Mouse (Mus musculus): Measurements from ENCODE around the gene Pygb. TPM values are rescaled to one million over a fixed set of nuclear protein-coding genes. Genes with fewer than 3 reads are reported as not detected.

Pygb gene
- total and polyA plus RNA-seq, 3 experiments, result 7.3 to 18.6 (median 10.6) TPM

GRCm38 (mm10) chr2:150837781-150838180, 51.2 kb downstream of the Pygb start:
- Histone ChIP-seq H3K4me3 (ENCODE audit: low read depth, low read length) (no peak overlapping the region), H3K9me3 (replicated peaks) (no peaks in the 10 kb centered on the region), H3K4me1 (ENCODE audit: insufficient read depth, low read depth, low read length) (peaks cover 7% of the 10 kb centered on the region), H3K36me3 (replicated peaks) (peaks cover 78% of the 10 kb centered on the region), H3K27me3 (ENCODE audit: insufficient read depth, low read length) (no peaks in the 10 kb centered on the region)
- no peak for DNase-seq (ENCODE audit: low spot score)
- no peak for ATAC-seq (ENCODE audit: extremely low read depth, insufficient number of reproducible peaks, low FRiP score, poor library complexity, severe bottlenecking)
- no peak for TF ChIP-seq CTCF (IDR thresholded peaks at IDR 0.05; ENCODE audit: low read depth, low read length)
- no peak for TF ChIP-seq GATA2 (IDR thresholded peaks at IDR 0.05; ENCODE audit: borderline replicate concordance, low read depth, low read length)
- no peak for TF ChIP-seq GATA1 (IDR thresholded peaks at IDR 0.05; ENCODE audit: borderline replicate concordance, low read length)
- TF ChIP-seq POLR2AphosphoS5 (IDR thresholded peaks at IDR 0.05; ENCODE audit: insufficient replicate concordance, low read depth, low read length), result no peak
- no peak for TF ChIP-seq TAL1 (conservative IDR thresholded peaks at IDR 0.05; ENCODE audit: low read depth, low read length)

GRCm38 (mm10) chr2:150839686-150840471, 53.3 kb downstream of the Pygb start:
- TF ChIP-seq POLR2AphosphoS5 (IDR thresholded peaks at IDR 0.05; ENCODE audit: insufficient replicate concordance, low read depth, low read length), result no peak
- TF ChIP-seq GATA2 (IDR thresholded peaks at IDR 0.05; ENCODE audit: borderline replicate concordance, low read depth, low read length), result no peak
- TF ChIP-seq GATA1 (IDR thresholded peaks at IDR 0.05; ENCODE audit: borderline replicate concordance, low read length), result no peak
- TF ChIP-seq TAL1 (conservative IDR thresholded peaks at IDR 0.05; ENCODE audit: low read depth, low read length), result no peak
- no peak for TF ChIP-seq CTCF (IDR thresholded peaks at IDR 0.05; ENCODE audit: low read depth, low read length)
- Histone ChIP-seq H3K4me1 (ENCODE audit: insufficient read depth, low read depth, low read length) (peaks cover 7% of the 10 kb centered on the region), H3K27me3 (ENCODE audit: insufficient read depth, low read length) (no peaks in the 10 kb centered on the region), H3K9me3 (replicated peaks) (no peaks in the 10 kb centered on the region), H3K36me3 (replicated peaks) (peaks cover 75% of the 10 kb centered on the region), H3K4me3 (ENCODE audit: low read depth, low read length) (no peak overlapping the region)
- DNase-seq (ENCODE audit: low spot score) (no peak), ATAC-seq (ENCODE audit: extremely low read depth, insufficient number of reproducible peaks, low FRiP score, poor library complexity, severe bottlenecking) (peak; percentile 68)

GRCm38 (mm10) chr2:150841109-150841508, 54.6 kb downstream of the Pygb start:
- ATAC-seq (ENCODE audit: extremely low read depth, insufficient number of reproducible peaks, low FRiP score, poor library complexity, severe bottlenecking) (no peak), DNase-seq (ENCODE audit: low spot score) (no peak)
- H3K9me3 ChIP-seq (replicated peaks), result no peaks in the 10 kb centered on the region
- H3K36me3 ChIP-seq (replicated peaks), result peaks cover 75% of the 10 kb centered on the region
- H3K4me3 ChIP-seq (ENCODE audit: low read depth, low read length), result no peak overlapping the region
- no peaks in the 10 kb centered on the region for H3K27me3 ChIP-seq (ENCODE audit: insufficient read depth, low read length)
- H3K4me1 ChIP-seq (ENCODE audit: insufficient read depth, low read depth, low read length), result peaks cover 7% of the 10 kb centered on the region
- TF ChIP-seq TAL1 (conservative IDR thresholded peaks at IDR 0.05; ENCODE audit: low read depth, low read length), result no peak
- no peak for TF ChIP-seq GATA1 (IDR thresholded peaks at IDR 0.05; ENCODE audit: borderline replicate concordance, low read length)
- no peak for TF ChIP-seq POLR2AphosphoS5 (IDR thresholded peaks at IDR 0.05; ENCODE audit: insufficient replicate concordance, low read depth, low read length)
- no peak for TF ChIP-seq GATA2 (IDR thresholded peaks at IDR 0.05; ENCODE audit: borderline replicate concordance, low read depth, low read length)
- no peak for TF ChIP-seq CTCF (IDR thresholded peaks at IDR 0.05; ENCODE audit: low read depth, low read length)

GRCm38 (mm10) chr2:150842049-150842461, 55.5 kb downstream of the Pygb start:
- ATAC-seq (ENCODE audit: extremely low read depth, insufficient number of reproducible peaks, low FRiP score, poor library complexity, severe bottlenecking) (no peak), DNase-seq (ENCODE audit: low spot score) (no peak)
- no peaks in the 10 kb centered on the region for H3K9me3 ChIP-seq (replicated peaks)
- peaks cover 6% of the 10 kb centered on the region for H3K4me1 ChIP-seq (ENCODE audit: insufficient read depth, low read depth, low read length)
- no peaks in the 10 kb centered on the region for H3K27me3 ChIP-seq (ENCODE audit: insufficient read depth, low read length)
- TF ChIP-seq POLR2AphosphoS5 (IDR thresholded peaks at IDR 0.05; ENCODE audit: insufficient replicate concordance, low read depth, low read length), result no peak
- H3K4me3 ChIP-seq (ENCODE audit: low read depth, low read length), result no peak overlapping the region
- H3K36me3 ChIP-seq (replicated peaks), result peaks cover 75% of the 10 kb centered on the region

GRCm38 (mm10) chr2:150844798-150845197, 58.3 kb downstream of the Pygb start:
- H3K4me3 ChIP-seq (ENCODE audit: low read depth, low read length), result no peak overlapping the region
- H3K9me3 ChIP-seq (replicated peaks), result no peaks in the 10 kb centered on the region
- H3K27me3 ChIP-seq (ENCODE audit: insufficient read depth, low read length), result no peaks in the 10 kb centered on the region
- ATAC-seq (ENCODE audit: extremely low read depth, insufficient number of reproducible peaks, low FRiP score, poor library complexity, severe bottlenecking) (no peak), DNase-seq (ENCODE audit: low spot score) (no peak)
- TF ChIP-seq GATA2 (IDR thresholded peaks at IDR 0.05; ENCODE audit: borderline replicate concordance, low read depth, low read length), result no peak
- TF ChIP-seq CTCF (IDR thresholded peaks at IDR 0.05; ENCODE audit: low read depth, low read length), result no peak
- no peak for TF ChIP-seq GATA1 (IDR thresholded peaks at IDR 0.05; ENCODE audit: borderline replicate concordance, low read length)
- no peak for TF ChIP-seq TAL1 (conservative IDR thresholded peaks at IDR 0.05; ENCODE audit: low read depth, low read length)
- no peak for TF ChIP-seq POLR2AphosphoS5 (IDR thresholded peaks at IDR 0.05; ENCODE audit: insufficient replicate concordance, low read depth, low read length)
- H3K4me1 ChIP-seq (ENCODE audit: insufficient read depth, low read depth, low read length), result no peaks in the 10 kb centered on the region; the same call in 1 of the 2 replicates
- H3K36me3 ChIP-seq (replicated peaks), result peaks cover 62% of the 10 kb centered on the region

GRCm38 (mm10) chr2:150847436-150847995, 61.0 kb downstream of the Pygb start:
- no peaks in the 10 kb centered on the region for H3K27me3 ChIP-seq (ENCODE audit: insufficient read depth, low read length)
- H3K9me3 ChIP-seq (replicated peaks), result no peaks in the 10 kb centered on the region
- no peaks in the 10 kb centered on the region for H3K4me1 ChIP-seq (ENCODE audit: insufficient read depth, low read depth, low read length)
- ATAC-seq (ENCODE audit: extremely low read depth, insufficient number of reproducible peaks, low FRiP score, poor library complexity, severe bottlenecking), result no peak
- no peak overlapping the region for H3K4me3 ChIP-seq (ENCODE audit: low read depth, low read length)
- no peak for TF ChIP-seq GATA2 (IDR thresholded peaks at IDR 0.05; ENCODE audit: borderline replicate concordance, low read depth, low read length)
- no peak for TF ChIP-seq GATA1 (IDR thresholded peaks at IDR 0.05; ENCODE audit: borderline replicate concordance, low read length)
- no peak for TF ChIP-seq CTCF (IDR thresholded peaks at IDR 0.05; ENCODE audit: low read depth, low read length)
- no peak for TF ChIP-seq TAL1 (conservative IDR thresholded peaks at IDR 0.05; ENCODE audit: low read depth, low read length)
- TF ChIP-seq POLR2AphosphoS5 (IDR thresholded peaks at IDR 0.05; ENCODE audit: insufficient replicate concordance, low read depth, low read length), result no peak
- DNase-seq (ENCODE audit: low spot score), result no peak
- H3K36me3 ChIP-seq (replicated peaks), result peaks cover 56% of the 10 kb centered on the region
